Mouse (Mus musculus) embryonic facial prominence, embryonic 13.5 days (tissue): ENCODE results near the gene Ier2. TPM values are rescaled to one million over a fixed set of nuclear protein-coding genes. Genes with fewer than 3 reads are reported as not detected.

Source experiments
- ATAC-seq: fragments of 200-750 bp; cut with Nextera tagmentation; 2 replicates; pipeline ENCODE4 v1.8.0; 2017; ENCODE audit warnings: low read depth; ENCODE audit not compliant: insufficient number of reproducible peaks, insufficient read depth, low FRiP score, low TSS enrichment
- H3K27ac ChIP-seq: fragments of 300-500 bp; sonication (generic); 2 replicates; pipeline ENCODE4 v1.5.1; 2015; ENCODE audit warnings: moderate library complexity, mild to moderate bottlenecking, inconsistent platforms
- H3K27me3 ChIP-seq: fragments of 300-500 bp; sonication (generic); 2 replicates; pipeline ENCODE4 v1.6.1; 2015; ENCODE audit warnings: mild to moderate bottlenecking, inconsistent platforms
- H3K36me3 ChIP-seq: fragments of 300-500 bp; sonication (generic); 2 replicates; pipeline ENCODE4 v1.6.1; 2015; ENCODE audit warnings: mild to moderate bottlenecking, inconsistent platforms
- H3K4me1 ChIP-seq: fragments of 300-500 bp; sonication (generic); 2 replicates; pipeline ENCODE4 v1.6.1; 2015; ENCODE audit warnings: inconsistent platforms
- H3K4me2 ChIP-seq: fragments of 300-500 bp; sonication (generic); 2 replicates; pipeline ENCODE4 v1.6.1; 2015; ENCODE audit warnings: moderate library complexity, mild to moderate bottlenecking, inconsistent platforms
- H3K4me3 ChIP-seq: fragments of 300-500 bp; sonication (generic); 2 replicates; pipeline ENCODE4 v1.5.1; 2015; ENCODE audit warnings: mild to moderate bottlenecking, inconsistent platforms
- H3K9ac ChIP-seq: fragments of 300-500 bp; sonication (generic); 2 replicates; pipeline ENCODE4 v1.6.1; 2015; ENCODE audit warnings: mild to moderate bottlenecking, inconsistent platforms
- H3K9me3 ChIP-seq: fragments of 300-500 bp; sonication (generic); 2 replicates; pipeline ENCODE4 v1.6.1; 2016; ENCODE audit warnings: inconsistent platforms
- WGBS: fragments of 180-500 bp; shearing (Covaris S2); methylation state at CpG from one replicate; pipeline ENCODE4 v1.1.7; 2015; ENCODE audit warnings: mixed read lengths; 5-methylcytosine and 5-hydroxymethylcytosine counted together
- polyA plus RNA-seq: library from polyadenylated mRNA; unstranded; fragments of >200 nt; fragmentation: Nextera tagmentation; extraction: Ambion mirVana; gene quantifications from 2 replicates; pipeline ENCODE4 v1.2.1, GENCODE M21; 2015

Ier2 gene
- polyA plus RNA-seq, 1 experiment from 2014 or later: 64.3 TPM

DNA sequence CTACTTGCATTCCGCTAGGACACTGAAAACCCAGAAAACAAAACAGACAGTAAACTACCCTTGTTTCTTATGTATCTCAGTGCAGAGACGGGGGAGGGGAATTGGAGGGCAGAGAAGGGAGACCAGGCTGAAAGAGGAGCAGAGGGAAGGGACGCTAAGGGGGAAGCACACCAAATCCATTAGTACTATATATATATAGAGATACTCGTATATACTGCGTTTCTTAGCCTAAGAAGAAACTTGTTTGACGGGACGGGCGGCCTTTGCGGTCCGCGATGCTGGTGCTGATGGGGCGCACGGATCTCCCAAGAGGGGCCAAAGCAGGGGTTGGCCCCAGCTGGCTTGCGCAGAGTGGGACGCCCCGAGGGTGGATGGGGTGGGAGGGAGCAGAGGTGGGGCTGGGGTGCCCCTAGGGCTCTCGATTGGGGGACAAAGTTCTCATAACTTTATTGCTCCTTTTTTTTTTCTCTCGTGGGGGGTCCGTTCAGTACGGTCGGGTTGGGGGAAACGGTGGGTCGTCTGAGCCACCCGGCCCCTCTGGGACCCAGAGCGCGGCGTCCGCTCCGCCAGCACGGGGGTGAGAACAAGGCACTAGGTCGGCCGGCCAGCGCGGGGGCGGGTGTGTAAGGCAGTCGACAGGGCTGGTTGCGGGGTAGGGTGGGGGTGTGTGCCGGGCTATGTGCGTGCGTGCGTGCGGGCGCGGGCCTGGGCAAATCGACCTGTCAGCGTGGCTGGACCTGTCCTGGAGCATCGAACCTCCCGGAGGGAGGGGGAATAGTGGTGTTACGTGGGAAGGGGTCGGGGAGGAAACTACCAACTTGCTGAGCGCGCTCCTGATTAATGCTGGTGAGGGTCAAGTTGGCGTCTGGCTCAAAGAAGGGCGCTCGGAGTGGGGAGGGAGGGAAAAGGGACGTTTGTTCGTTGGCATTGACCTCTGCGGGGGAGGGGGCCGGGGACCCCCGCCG lies 42.5 kb upstream of the Ier2 start:
- H3K9ac ChIP-seq: peak overlapping the region; percentile 55
- no peak overlapping the region for H3K27ac ChIP-seq
- 3% methylated on average over 55 of the region's 61 CpGs for WGBS
- peaks cover 16% of the 10 kb centered on the region for H3K36me3 ChIP-seq
- ATAC-seq: no peak
- H3K4me3 ChIP-seq: peak overlapping the region; percentile 20
- peak overlapping the region; percentile 46 for H3K4me2 ChIP-seq
- no peaks in the 10 kb centered on the region for H3K9me3 ChIP-seq
- peaks cover 66% of the 10 kb centered on the region for H3K4me1 ChIP-seq
- peaks cover 77% of the 10 kb centered on the region for H3K27me3 ChIP-seq

DNA sequence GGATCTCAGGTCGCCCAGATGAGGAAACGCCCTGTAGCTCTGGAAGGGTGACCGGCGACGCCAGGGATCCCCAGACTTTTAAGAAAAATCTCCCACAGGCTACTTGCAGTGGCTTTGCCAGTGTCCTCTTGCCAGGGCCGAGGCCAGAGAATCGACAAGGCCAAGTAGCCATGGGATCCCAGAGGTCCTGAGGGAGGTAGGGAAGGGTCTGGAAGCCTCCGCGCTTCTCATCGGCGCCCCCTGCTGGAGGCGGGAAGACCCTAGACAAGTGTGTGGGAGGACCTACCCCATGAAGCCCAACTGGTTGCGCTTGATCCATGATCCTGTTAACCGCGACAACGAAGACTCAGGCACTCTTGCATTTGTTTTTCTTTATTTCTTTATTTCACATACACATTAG lies 41.7 kb upstream of the Ier2 start:
- Histone ChIP-seq H3K4me1 (peaks cover 61% of the 10 kb centered on the region), H3K27ac (no peak overlapping the region), H3K36me3 (peaks cover 21% of the 10 kb centered on the region), H3K27me3 (peaks cover 77% of the 10 kb centered on the region), H3K4me2 (peak overlapping the region; percentile 46), H3K9me3 (no peaks in the 10 kb centered on the region), H3K9ac (no peak overlapping the region), H3K4me3 (peak overlapping the region; percentile 20)
- WGBS: 6% methylated on average over 16 of the region's 16 CpGs
- ATAC-seq: no peak

DNA sequence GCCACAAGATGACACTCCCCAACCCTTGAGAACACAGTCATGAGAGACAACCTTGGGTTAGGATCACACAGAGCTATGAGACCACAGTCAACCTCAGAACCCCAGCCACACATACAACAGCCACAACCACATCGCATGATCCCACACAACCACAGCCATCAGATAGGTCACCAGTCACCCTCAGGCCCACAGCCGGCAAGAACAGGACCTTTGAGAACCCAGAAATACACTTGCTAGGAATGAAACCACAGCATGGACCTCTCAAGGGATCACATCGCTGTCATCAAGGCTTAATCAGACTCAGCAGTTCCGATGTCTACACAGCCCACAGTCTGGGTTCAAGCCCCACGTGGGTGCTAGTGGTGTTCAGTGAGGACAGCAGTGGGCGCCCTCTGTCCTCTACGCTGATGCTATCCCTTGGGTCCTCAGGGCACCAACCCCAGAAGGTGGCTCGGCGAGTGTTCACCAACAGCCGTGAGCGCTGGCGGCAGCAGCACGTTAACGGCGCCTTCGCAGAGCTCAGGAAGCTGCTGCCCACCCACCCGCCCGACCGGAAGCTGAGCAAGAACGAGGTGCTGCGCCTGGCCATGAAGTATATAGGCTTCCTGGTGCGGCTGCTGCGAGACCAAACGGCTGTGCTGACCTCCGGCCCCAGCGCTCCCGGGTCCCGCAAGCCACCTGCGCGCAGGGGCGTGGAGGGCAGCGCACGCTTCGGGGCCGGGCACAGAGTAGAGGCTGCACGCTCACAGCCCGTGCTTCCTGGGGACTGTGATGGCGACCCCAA lies 41.0 kb upstream of the Ier2 start:
- no peak overlapping the region for H3K9ac ChIP-seq

DNA sequence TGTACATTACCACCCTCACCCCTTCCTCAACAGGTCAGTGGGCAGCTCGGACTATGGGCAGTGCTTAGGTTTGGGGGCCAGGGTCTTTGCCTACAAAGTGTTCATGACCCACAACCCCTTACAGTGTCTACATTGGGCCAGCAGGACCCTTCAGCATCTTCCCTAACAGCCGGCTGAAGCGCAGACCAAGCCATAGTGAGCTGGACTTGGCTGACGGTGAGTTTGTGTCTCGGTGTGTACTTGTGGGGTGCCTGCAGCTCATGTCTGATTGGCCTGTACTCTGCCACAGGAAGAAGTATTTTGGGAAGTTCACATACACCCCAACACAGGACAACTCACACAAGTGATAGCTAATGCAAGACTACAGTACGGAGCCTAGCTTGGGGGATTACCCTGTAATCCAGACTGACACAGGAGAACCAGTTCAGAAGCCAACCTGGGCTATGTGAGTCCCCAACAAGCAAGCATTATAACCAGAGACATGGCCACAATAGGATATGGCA lies 40.4 kb upstream of the Ier2 start:
- 83% methylated on average over 6 of the region's 6 CpGs for WGBS
- Histone ChIP-seq H3K9ac (no peak overlapping the region), H3K27me3 (peaks cover 67% of the 10 kb centered on the region), H3K4me3 (peak overlapping the region; percentile 20), H3K4me2 (peak overlapping the region; percentile 46), H3K27ac (no peak overlapping the region), H3K9me3 (no peaks in the 10 kb centered on the region), H3K36me3 (peaks cover 31% of the 10 kb centered on the region), H3K4me1 (peaks cover 50% of the 10 kb centered on the region)
- ATAC-seq: no peak

More for the DNA sequence above, 41.0 kb upstream of the Ier2 start:
- H3K9me3 ChIP-seq: no peaks in the 10 kb centered on the region
- peaks cover 28% of the 10 kb centered on the region for H3K36me3 ChIP-seq
- 13% methylated on average over 38 of the region's 38 CpGs for WGBS
- H3K4me3 ChIP-seq: peak overlapping the region; percentile 20
- H3K27me3 ChIP-seq: peaks cover 72% of the 10 kb centered on the region
- H3K4me1 ChIP-seq: peaks cover 54% of the 10 kb centered on the region
- ATAC-seq: no peak
- H3K27ac ChIP-seq: no peak overlapping the region
- peak overlapping the region; percentile 46 for H3K4me2 ChIP-seq

DNA sequence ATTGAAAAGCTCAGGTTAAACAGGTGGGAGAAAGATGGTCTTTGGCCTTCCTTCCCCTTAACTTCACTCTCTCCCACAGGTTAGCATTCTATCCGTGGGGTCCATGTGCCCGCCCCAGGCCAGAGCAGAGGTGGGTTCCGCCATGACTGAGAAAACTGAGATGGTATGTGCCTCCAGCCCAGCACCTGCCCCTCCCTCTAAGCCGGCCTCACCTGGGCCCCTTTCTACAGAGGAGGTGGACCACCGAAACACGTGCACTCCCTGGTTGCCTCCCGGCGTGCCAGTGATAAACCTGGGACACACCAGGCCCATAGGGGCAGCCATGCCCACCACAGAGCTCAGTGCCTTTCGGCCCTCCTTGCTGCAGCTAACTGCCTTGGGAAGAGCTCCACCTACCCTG lies 39.9 kb upstream of the Ier2 start:
- H3K9me3 ChIP-seq: no peaks in the 10 kb centered on the region
- peaks cover 45% of the 10 kb centered on the region for H3K4me1 ChIP-seq
- H3K4me3 ChIP-seq: peak overlapping the region; percentile 20; the same call in 1 of the 2 replicates
- 70% methylated on average over 9 of the region's 9 CpGs for WGBS
- peaks cover 63% of the 10 kb centered on the region for H3K27me3 ChIP-seq
- no peak overlapping the region for H3K27ac ChIP-seq
- peaks cover 31% of the 10 kb centered on the region for H3K36me3 ChIP-seq
- 0 out of 2 replicates have a peak overlapping the region, but pooled peaks have one; percentile 46 for H3K9ac ChIP-seq
- no peak for ATAC-seq
- peak overlapping the region; percentile 46 for H3K4me2 ChIP-seq

DNA sequence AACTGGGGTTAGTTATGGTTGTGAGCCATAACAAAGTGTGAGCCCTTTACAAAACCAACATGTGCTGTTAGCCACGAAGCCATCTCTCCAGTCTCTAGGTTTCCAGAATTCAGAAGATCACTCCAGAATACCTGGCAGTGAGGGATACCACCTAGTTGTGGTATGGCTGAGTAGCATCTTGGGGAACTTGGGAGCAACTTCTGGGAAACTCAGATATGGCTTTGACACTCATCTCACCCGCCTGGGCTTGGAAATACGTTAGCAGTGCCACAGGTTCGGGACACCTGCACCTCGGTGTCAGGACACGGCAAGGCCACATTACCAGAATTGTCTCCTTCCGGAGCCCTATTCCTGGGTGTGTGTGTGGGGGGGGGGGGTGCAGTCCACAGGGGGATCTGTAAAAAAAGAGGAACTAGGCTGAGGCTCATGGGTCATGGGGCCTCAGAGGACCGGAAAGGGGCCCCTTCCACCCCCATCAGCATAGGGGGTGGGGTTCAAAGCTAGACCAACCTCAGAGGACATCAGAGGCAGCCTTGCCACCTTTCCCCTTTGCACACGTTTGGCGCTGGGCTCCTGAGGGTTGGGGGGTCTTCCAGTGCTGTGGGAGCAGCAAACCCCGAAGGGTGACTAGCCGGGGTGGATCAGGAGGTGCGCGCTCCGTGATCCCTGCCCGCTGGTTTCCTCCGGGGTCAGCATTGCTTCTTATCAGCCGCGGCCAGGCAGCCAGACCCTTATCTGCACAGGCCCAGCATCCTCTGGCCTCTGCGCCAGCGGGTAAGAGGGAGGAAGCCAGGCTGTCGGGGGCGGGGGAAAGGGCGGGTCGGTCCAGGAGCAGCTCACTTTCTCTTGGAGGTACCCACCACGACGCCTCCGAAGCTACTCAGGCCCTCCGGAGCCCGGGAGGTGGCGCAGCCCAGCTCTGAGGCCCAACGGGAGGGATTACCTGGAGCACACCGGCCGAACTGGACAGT lies 38.6 kb upstream of the Ier2 start, which contains the start of gene Lyl1:
Gene Lyl1, plus strand, starts transcription at position 517 of the 971 bp plus-strand sequence.
- ATAC-seq: peak; percentile 12; the same call in 1 of the 2 replicates
- peak within 1 kb of the TSS; percentile 46 for H3K9ac ChIP-seq
- H3K4me3 ChIP-seq: peak within 1 kb of the TSS; percentile 20

DNA sequence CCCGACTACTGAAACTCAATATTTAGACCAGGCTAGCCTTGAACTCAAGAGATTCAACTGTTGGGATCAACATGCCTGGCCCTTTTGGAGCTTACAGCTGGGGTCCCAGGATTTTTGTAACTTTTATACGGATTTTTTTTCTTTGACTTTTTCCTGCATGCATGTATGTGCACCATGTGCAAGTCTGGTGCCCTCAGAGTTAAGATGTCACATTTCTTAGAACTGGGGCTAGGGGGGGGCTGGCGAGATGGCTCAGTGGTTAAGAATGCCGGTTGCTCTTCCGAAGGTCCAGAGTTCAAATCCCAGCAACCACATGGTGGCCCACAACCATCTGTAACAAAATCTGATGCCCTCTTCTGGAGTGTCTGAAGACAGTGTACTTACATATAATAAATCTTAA lies 37.9 kb upstream of the Ier2 start:
- Histone ChIP-seq H3K9ac (no peak overlapping the region), H3K27me3 (peaks cover 47% of the 10 kb centered on the region), H3K4me1 (peaks cover 31% of the 10 kb centered on the region), H3K4me3 (no peak overlapping the region), H3K36me3 (peaks cover 47% of the 10 kb centered on the region), H3K9me3 (no peaks in the 10 kb centered on the region), H3K27ac (peak overlapping the region; percentile 28; the same call in 1 of the 2 replicates), H3K4me2 (no peak overlapping the region)
- WGBS: 81% methylated on average over 5 of the region's 5 CpGs
- ATAC-seq: no peak

More for the DNA sequence above, 38.6 kb upstream of the Ier2 start, which contains the start of gene Lyl1:
- whole genome bisulfite sequencing: 13% methylated on average over 34 of the region's 34 CpGs
- Histone ChIP-seq H3K4me2 (peak within 1 kb of the TSS; percentile 46), H3K36me3 (peaks cover 42% of the 10 kb centered on the region), H3K27me3 (peaks cover 50% of the 10 kb centered on the region), H3K4me1 (peaks cover 33% of the 10 kb centered on the region), H3K27ac (peak within 1 kb of the TSS; percentile 51), H3K9me3 (no peaks in the 10 kb centered on the region)

DNA sequence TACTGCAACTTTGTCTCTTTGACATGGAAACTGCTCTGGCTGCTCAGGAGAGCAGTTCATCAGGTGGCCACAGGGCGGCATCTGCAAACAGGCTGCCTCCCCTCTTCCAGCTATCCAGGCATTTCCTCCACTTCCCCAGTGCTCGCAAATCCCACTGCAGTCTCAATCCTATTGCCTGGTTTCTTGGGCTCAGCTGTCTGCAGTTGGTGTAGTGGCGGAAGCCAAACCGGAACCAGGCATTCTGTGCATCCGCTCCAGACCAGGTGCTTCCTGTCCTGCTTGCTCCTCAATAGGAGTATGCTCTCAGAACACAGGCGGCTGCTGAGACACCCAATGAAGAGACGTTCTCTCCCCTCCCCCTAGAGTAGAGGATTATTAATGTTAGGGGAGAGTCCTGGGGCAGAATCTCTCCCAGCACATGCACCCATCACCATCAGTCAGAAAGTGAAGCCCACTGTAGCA lies 37.2 kb upstream of the Ier2 start:
- H3K4me3 ChIP-seq: no peak overlapping the region
- ATAC-seq: no peak
- no peaks in the 10 kb centered on the region for H3K9me3 ChIP-seq
- 65% methylated on average over 7 of the region's 7 CpGs for WGBS
- H3K9ac ChIP-seq: no peak overlapping the region
- peak overlapping the region; percentile 28; the same call in 1 of the 2 replicates for H3K27ac ChIP-seq
- peaks cover 41% of the 10 kb centered on the region for H3K27me3 ChIP-seq
- H3K4me2 ChIP-seq: no peak overlapping the region
- H3K4me1 ChIP-seq: peaks cover 25% of the 10 kb centered on the region
- H3K36me3 ChIP-seq: peaks cover 54% of the 10 kb centered on the region

DNA sequence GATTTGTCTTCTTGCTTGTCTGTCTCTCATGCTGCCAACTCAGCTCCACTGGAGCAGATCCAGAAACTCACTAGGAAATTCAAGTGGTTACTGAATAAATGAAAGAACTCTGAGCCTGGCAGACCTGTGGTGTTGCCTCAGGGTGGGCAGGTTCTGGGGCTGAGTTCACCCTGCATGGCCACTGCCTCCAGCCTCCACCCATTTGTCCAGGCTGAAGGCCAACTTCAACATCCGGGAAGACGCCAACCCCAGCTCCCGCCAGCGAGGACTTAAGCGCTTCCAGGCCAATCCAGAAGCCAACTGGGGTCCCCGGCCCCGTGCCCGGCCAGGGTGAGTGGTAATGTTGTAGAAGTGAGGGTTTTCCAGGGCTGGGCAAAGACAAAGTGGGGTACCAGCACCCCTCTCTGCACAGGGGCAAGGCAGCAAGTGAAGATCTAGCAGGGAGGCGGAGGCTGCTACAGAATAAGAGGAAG lies 36.3 kb upstream of the Ier2 start:
- peaks cover 61% of the 10 kb centered on the region for H3K36me3 ChIP-seq
- peaks cover 15% of the 10 kb centered on the region for H3K4me1 ChIP-seq
- H3K9ac ChIP-seq: no peak overlapping the region
- H3K9me3 ChIP-seq: no peaks in the 10 kb centered on the region
- H3K4me2 ChIP-seq: no peak overlapping the region
- H3K27ac ChIP-seq: peak overlapping the region; percentile 57; the same call in 1 of the 2 replicates
- no peak for ATAC-seq
- no peak overlapping the region for H3K4me3 ChIP-seq
- H3K27me3 ChIP-seq: peaks cover 32% of the 10 kb centered on the region
- 91% methylated on average over 9 of the region's 9 CpGs for whole genome bisulfite sequencing

DNA sequence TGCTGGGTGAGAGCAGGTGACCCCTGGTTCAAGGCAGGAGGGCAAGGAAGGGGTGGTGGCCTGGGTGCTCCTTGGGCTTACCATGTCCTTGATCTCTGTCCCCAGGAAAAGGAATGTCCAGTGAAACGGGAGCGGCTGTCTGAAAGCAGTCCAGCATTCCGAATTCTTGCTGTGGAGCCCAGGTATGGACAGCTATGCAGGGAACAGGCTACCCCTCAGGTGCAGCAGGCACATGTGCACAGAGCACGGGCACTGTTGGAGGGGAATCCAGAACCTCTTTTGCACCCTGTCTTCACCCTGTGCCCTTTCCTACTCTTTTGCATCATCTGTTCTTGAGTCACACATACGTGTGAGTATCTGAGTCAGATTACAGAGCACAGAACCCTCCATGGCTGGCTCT lies 35.6 kb upstream of the Ier2 start:
- H3K27ac ChIP-seq: no peak overlapping the region

More for the DNA sequence above, 35.6 kb upstream of the Ier2 start:
- H3K9me3 ChIP-seq: no peaks in the 10 kb centered on the region
- H3K9ac ChIP-seq: no peak overlapping the region
- H3K27me3 ChIP-seq: peaks cover 25% of the 10 kb centered on the region
- peaks cover 67% of the 10 kb centered on the region for H3K36me3 ChIP-seq
- no peak overlapping the region for H3K4me2 ChIP-seq
- H3K4me3 ChIP-seq: no peak overlapping the region
- WGBS: 98% methylated on average over 5 of the region's 5 CpGs
- H3K4me1 ChIP-seq: peaks cover 14% of the 10 kb centered on the region
- no peak for ATAC-seq
